Mouse (Mus musculus) bone marrow macrophage, adult 2 months (primary cell): Measurements from ENCODE around the gene Prl3d1. TPM values are rescaled to one million over a fixed set of nuclear protein-coding genes. Genes with fewer than 3 reads are reported as not detected.
"Not testable (repeated sequence)": the region's sequence is repeated elsewhere in the genome, so short reads cannot be mapped to it uniquely, and the experiment has no call there.

ENCODE experiments used
- H3K27ac ChIP-seq: 2 replicates; pipeline ENCODE4 v1.5.1; 2012; ENCODE audit warnings: low read depth, low read length; ENCODE audit not compliant: insufficient read depth
- H3K4me1 ChIP-seq: 2 replicates; pipeline ENCODE4 v1.6.1; 2012; ENCODE audit warnings: low read length; ENCODE audit not compliant: control insufficient read depth, insufficient read depth
- H3K4me3 ChIP-seq: 2 replicates; pipeline ENCODE4 v1.5.1; 2012; ENCODE audit warnings: mild to moderate bottlenecking, low read length, moderate library complexity; ENCODE audit not compliant: insufficient read depth
- CTCF ChIP-seq: IDR thresholded peaks from 2 replicates; pipeline ENCODE4 v1.5.1; 2012; ENCODE audit warnings: low read depth, mild to moderate bottlenecking, low read length, moderate library complexity
- POLR2A ChIP-seq: IDR thresholded peaks from 2 replicates; pipeline ENCODE4 v1.6.1; 2012; ENCODE audit warnings: mild to moderate bottlenecking, low read depth, low read length, borderline replicate concordance
- polyA plus RNA-seq: library from polyadenylated mRNA; stranded (reverse); fragments of >200 nt; gene quantifications from 2 replicates; pipeline ENCODE4 v1.2.4, GENCODE M21; 2012; ENCODE audit not compliant: missing spikeins, insufficient read depth, insufficient read length

Gene Prl3d1
- not detected in 2 replicates for polyA plus RNA-seq

GRCm38 (mm10) chr13:27093890-27094289 is at the start of gene Prl3d1:
Gene Prl3d1 (plus strand): TSS chr13:27094190.
- not testable (repeated sequence) for H3K4me3 ChIP-seq, H3K4me1 ChIP-seq, H3K27ac ChIP-seq

GRCm38 (mm10) chr13:27057270-27057669 is 36.7 kb upstream of the Prl3d1 start, which contains the start of gene Prl:
Gene Prl (plus strand): TSS chr13:27057570.
- no peaks in the 10 kb centered on the region for H3K4me1 ChIP-seq
- H3K4me3 ChIP-seq = no peak within 1 kb of the TSS
- TF ChIP-seq CTCF (no peak), POLR2A (no peak)
- no peak within 1 kb of the TSS for H3K27ac ChIP-seq

GRCm38 (mm10) chr13:27059177-27059576 is 34.8 kb upstream of the Prl3d1 start:
- no peak overlapping the region for H3K27ac ChIP-seq

GRCm38 (mm10) chr13:27121398-27121797 is 27.4 kb downstream of the Prl3d1 start, which contains the start of gene Prl3d2:
Gene Prl3d2 (plus strand): TSS chr13:27121698.
- not testable (repeated sequence) for H3K27ac ChIP-seq, H3K4me3 ChIP-seq, H3K4me1 ChIP-seq

More at GRCm38 (mm10) chr13:27059177-27059576, 34.8 kb upstream of the Prl3d1 start:
- Histone ChIP-seq H3K4me3 (no peak overlapping the region), H3K4me1 (no peaks in the 10 kb centered on the region)
- TF ChIP-seq CTCF (no peak), POLR2A (no peak)

- TF ChIP-seq POLR2A (no peak), CTCF (no peak)
- Histone ChIP-seq H3K27ac (no peak overlapping the region), H3K4me3 (no peak overlapping the region), H3K4me1 (no peaks in the 10 kb centered on the region)
Measured at GRCm38 (mm10) chr13:27148264-27148663, 54.3 kb downstream of the Prl3d1 start.

Other genes with a start within 250 kb of the Prl3d1 start
- gene Prl, start 36.6 kb upstream of the Prl3d1 start, polyA plus RNA-seq = not detected in 2 replicates
- not detected in 2 replicates for gene Prl3d2, start 27.5 kb downstream of the Prl3d1 start, polyA plus RNA-seq
- gene Prl3d3, start 62.6 kb downstream of the Prl3d1 start, polyA plus RNA-seq = not detected in 2 replicates
- not detected in 2 replicates for gene Prl3c1, start 102.5 kb downstream of the Prl3d1 start, polyA plus RNA-seq
- not detected in 2 replicates for gene Prl3b1, start 147.7 kb downstream of the Prl3d1 start, polyA plus RNA-seq
- gene Prl3a1, start 165.2 kb downstream of the Prl3d1 start, polyA plus RNA-seq = not detected in 2 replicates
- gene Prl6a1, start 218.4 kb downstream of the Prl3d1 start, polyA plus RNA-seq = not detected in 2 replicates